Mouse (Mus musculus): ENCODE data around the gene Sh3bgrl2. TPM values are rescaled to one million over a fixed set of nuclear protein-coding genes. Genes with fewer than 3 reads are reported as not detected.

Sh3bgrl2 gene
- total and polyA plus RNA-seq, 3 experiments: not detected

DNA sequence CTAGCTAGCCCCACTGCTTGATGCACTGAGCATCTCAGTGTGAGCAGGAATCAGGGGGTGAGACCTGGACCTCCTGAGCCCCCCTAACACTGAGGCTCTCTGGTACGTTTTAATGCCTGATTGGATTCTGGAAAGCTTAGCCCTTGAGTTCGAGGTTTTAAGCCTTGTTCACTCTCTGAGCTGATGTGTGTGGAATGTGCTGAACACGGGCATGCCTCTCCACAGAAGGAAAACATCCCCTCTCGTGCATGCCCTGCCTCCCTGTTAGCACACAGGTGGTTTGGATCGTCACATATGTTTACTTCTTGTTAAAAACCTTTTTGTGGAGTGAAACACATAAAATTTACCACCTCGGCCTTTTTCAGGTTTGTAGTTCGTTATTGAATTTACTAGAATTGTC lies 34.6 kb downstream of the Sh3bgrl2 start:
- H3K4me1 ChIP-seq (ENCODE audit: control insufficient read depth in 1 of 2, insufficient read depth in 2 of 2, low read length in 2 of 2): no peaks in the 10 kb centered on the region
- H3K9me3 ChIP-seq (replicated peaks; ENCODE audit: insufficient read depth, low read length): no peaks in the 10 kb centered on the region
- no peak overlapping the region for H3K9ac ChIP-seq (ENCODE audit: control insufficient read depth, low read depth, low read length, poor library complexity, severe bottlenecking)
- H3K36me3 ChIP-seq (ENCODE audit: control insufficient read depth in 1 of 2, insufficient read depth in 2 of 2, low read length in 2 of 2): no peaks in the 10 kb centered on the region
- no peaks in the 10 kb centered on the region for H3K27me3 ChIP-seq (ENCODE audit: control insufficient read depth in 1 of 2, insufficient read depth in 2 of 2, low read length in 2 of 2)
- TF ChIP-seq GABPA (IDR thresholded peaks at IDR 0.05; ENCODE audit: low read depth, low read length) (no peak), SMC3 (IDR thresholded peaks at IDR 0.05; ENCODE audit: low read depth, low read length) (no peak), MXI1 (IDR thresholded peaks at IDR 0.05; ENCODE audit: low read depth, low read length) (no peak), MAZ (IDR thresholded peaks at IDR 0.05; ENCODE audit: low read depth, low read length) (no peak), ZC3H11A (IDR thresholded peaks at IDR 0.05; ENCODE audit: low read depth, low read length) (no peak), USF2 (IDR thresholded peaks at IDR 0.05; ENCODE audit: borderline replicate concordance in 1 of 2, insufficient read depth in 1 of 2, low read depth in 1 of 2, low read length in 2 of 2) (no peak), TCF12 (IDR thresholded peaks at IDR 0.05; ENCODE audit: low read depth, low read length) (no peak), TBP (IDR thresholded peaks at IDR 0.05; ENCODE audit: low read depth, low read length) (no peak), CHD2 (IDR thresholded peaks at IDR 0.05; ENCODE audit: low read length) (no peak), NRF1 (IDR thresholded peaks at IDR 0.05; ENCODE audit: insufficient read depth, low read depth, low read length, poor library complexity, severe bottlenecking) (no peak), ZNF384 (IDR thresholded peaks at IDR 0.05; ENCODE audit: low read depth, low read length) (no peak), BHLHE40 (IDR thresholded peaks at IDR 0.05; ENCODE audit: borderline replicate concordance, low read depth, low read length) (no peak), ZMIZ1 (IDR thresholded peaks at IDR 0.05; ENCODE audit: low read depth, low read length) (no peak), MYB (IDR thresholded peaks at IDR 0.05; ENCODE audit: low read depth, low read length) (no peak), CTCF (IDR thresholded peaks at IDR 0.05 in 2 of 3, conservative IDR thresholded peaks at IDR 0.05 in 1 of 3; ENCODE audit: control insufficient read depth in 1 of 3, insufficient read depth in 1 of 3, low read depth in 2 of 3, low read length in 3 of 3, poor library complexity in 1 of 3, severe bottlenecking in 1 of 3) (no peak), CHD1 (IDR thresholded peaks at IDR 0.05; ENCODE audit: low read depth, low read length) (no peak), ZKSCAN1 (IDR thresholded peaks at IDR 0.05; ENCODE audit: low read depth, low read length) (no peak), GATA1 (IDR thresholded peaks at IDR 0.05; ENCODE audit: low read depth, low read length) (no peak)
- no peak overlapping the region for H3K4me3 ChIP-seq (ENCODE audit: control insufficient read depth in 1 of 2, insufficient read depth in 1 of 2, low read depth in 2 of 2, low read length in 2 of 2)
- no peaks in the 10 kb centered on the region for H3K79me2 ChIP-seq (ENCODE audit: control insufficient read depth, insufficient read depth, low read length, poor library complexity)
- no peak overlapping the region for H3K27ac ChIP-seq (ENCODE audit: control insufficient read depth, low read depth, low read length)
- no peak for DNase-seq (ENCODE audit: low read depth, low spot score)

DNA sequence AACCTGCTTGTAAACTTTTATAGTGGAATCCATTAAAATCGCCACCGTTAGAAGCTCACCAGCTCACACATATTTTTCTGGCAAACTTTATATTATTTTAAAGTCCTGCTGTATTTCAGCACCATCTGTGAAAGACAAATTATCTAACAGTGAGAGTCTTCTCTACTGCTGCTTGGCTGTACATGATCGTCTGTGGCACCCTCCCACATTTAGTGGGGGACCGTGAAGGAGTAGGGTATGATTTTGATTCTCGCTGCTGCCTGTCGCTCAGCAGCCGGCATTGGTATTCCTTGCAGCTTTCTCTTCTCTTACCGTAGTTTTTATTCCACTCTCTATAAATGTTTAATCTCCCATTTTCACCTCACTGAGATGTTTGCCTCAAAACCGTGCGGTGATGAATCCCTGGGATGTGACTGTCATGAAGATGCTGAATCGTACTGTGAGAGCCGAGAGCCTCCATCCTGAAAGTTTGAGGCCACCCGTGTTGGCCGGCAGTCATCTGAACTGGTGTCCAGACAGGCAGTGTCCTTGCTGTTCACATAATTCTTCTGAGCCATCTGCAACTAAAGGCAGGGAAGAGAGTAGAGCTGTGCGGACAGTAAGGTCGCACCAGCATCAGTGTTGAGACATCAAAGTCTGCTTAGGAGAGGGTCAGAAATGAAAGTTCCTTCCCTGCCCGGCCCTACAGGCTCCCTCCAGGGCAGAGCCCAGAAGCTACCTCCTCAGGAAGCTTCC lies 38.4 kb downstream of the Sh3bgrl2 start:
- no peak overlapping the region for H3K4me3 ChIP-seq (ENCODE audit: control insufficient read depth in 1 of 2, insufficient read depth in 1 of 2, low read depth in 2 of 2, low read length in 2 of 2)
- H3K27ac ChIP-seq (ENCODE audit: control insufficient read depth, low read depth, low read length): no peak overlapping the region
- H3K9ac ChIP-seq (ENCODE audit: control insufficient read depth, low read depth, low read length, poor library complexity, severe bottlenecking): no peak overlapping the region
- no peaks in the 10 kb centered on the region for H3K9me3 ChIP-seq (replicated peaks; ENCODE audit: insufficient read depth, low read length)
- H3K4me1 ChIP-seq (ENCODE audit: control insufficient read depth in 1 of 2, insufficient read depth in 2 of 2, low read length in 2 of 2): no peaks in the 10 kb centered on the region
- no peaks in the 10 kb centered on the region for H3K27me3 ChIP-seq (ENCODE audit: control insufficient read depth in 1 of 2, insufficient read depth in 2 of 2, low read length in 2 of 2)
- DNase-seq (ENCODE audit: low read depth, low spot score): no peak
- no peaks in the 10 kb centered on the region for H3K36me3 ChIP-seq (ENCODE audit: control insufficient read depth in 1 of 2, insufficient read depth in 2 of 2, low read length in 2 of 2)
- TF ChIP-seq ELF1 (IDR thresholded peaks at IDR 0.05; ENCODE audit: low read depth, low read length) (no peak), SIN3A (IDR thresholded peaks at IDR 0.05; ENCODE audit: low read length) (no peak), POLR2AphosphoS2 (IDR thresholded peaks at IDR 0.05; ENCODE audit: low read length) (no peak), UBTF (IDR thresholded peaks at IDR 0.05; ENCODE audit: borderline replicate concordance, insufficient read depth, low read depth, low read length) (no peak), NELFE (IDR thresholded peaks at IDR 0.05; ENCODE audit: low read depth, low read length) (no peak), MYB (IDR thresholded peaks at IDR 0.05; ENCODE audit: low read depth, low read length) (no peak), MAZ (IDR thresholded peaks at IDR 0.05; ENCODE audit: low read depth, low read length) (no peak), CTCF (IDR thresholded peaks at IDR 0.05 in 2 of 3, conservative IDR thresholded peaks at IDR 0.05 in 1 of 3; ENCODE audit: control insufficient read depth in 1 of 3, insufficient read depth in 1 of 3, low read depth in 2 of 3, low read length in 3 of 3, poor library complexity in 1 of 3, severe bottlenecking in 1 of 3) (no peak), GATA1 (IDR thresholded peaks at IDR 0.05; ENCODE audit: low read depth, low read length) (no peak)
- H3K79me2 ChIP-seq (ENCODE audit: control insufficient read depth, insufficient read depth, low read length, poor library complexity): no peaks in the 10 kb centered on the region

Measured in MEL (cell line).